Mouse (Mus musculus): ENCODE measurements around the gene Vasn. TPM values are rescaled to one million over a fixed set of nuclear protein-coding genes. Genes with fewer than 3 reads are reported as not detected.
A peak's percentile ranks its signal among the peaks of the same experiment; 100 is the strongest.

The Vasn gene
- total RNA-seq, 1 experiment: 8.7 TPM

- TF ChIP-seq HCFC1 (IDR thresholded peaks at IDR 0.05; ENCODE audit: borderline replicate concordance, insufficient read depth, low read length): no peak
- TF ChIP-seq CHD2 (IDR thresholded peaks at IDR 0.05; ENCODE audit: low read depth, low read length): no peak
- no peak for TF ChIP-seq ZC3H11A (IDR thresholded peaks at IDR 0.05; ENCODE audit: borderline replicate concordance, low read depth, low read length)
- no peak for TF ChIP-seq ZNF384 (IDR thresholded peaks at IDR 0.05; ENCODE audit: low read depth, low read length)
- no peak for TF ChIP-seq MAFK (IDR thresholded peaks at IDR 0.05; ENCODE audit: insufficient read depth, low read depth, low read length)
- in situ Hi-C loops (cut with MboI; ENCODE audit: low sequenced_read_pairs in 2 of 2, unreplicated experiment in 2 of 2): no loop called here
- Histone ChIP-seq H3K9ac (ENCODE audit: insufficient read depth, low read depth, low read length, poor library complexity, severe bottlenecking) (no peak overlapping the region), H3K9me3 (ENCODE audit: control insufficient read depth, insufficient read depth, low read depth, low read length) (no peaks in the 10 kb centered on the region), H3K4me1 (ENCODE audit: control insufficient read depth in 2 of 2, insufficient read depth in 2 of 2, low read length in 2 of 2, poor library complexity in 1 of 2) (peaks cover 0 to 13% of the 10 kb centered on the region in 2 experiments; a peak in 2 of 4 replicates), H3K4me3 (ENCODE audit: insufficient read depth in 1 of 2, low read depth in 1 of 2, low read length in 2 of 2, poor library complexity in 1 of 2, severe bottlenecking in 1 of 2) (no peak overlapping the region), H3K27ac (ENCODE audit: insufficient read depth, low read depth, low read length, poor library complexity, severe bottlenecking) (no peak overlapping the region), H3K36me3 (ENCODE audit: control insufficient read depth, insufficient read depth, low read length, poor library complexity, severe bottlenecking) (peaks cover 16% of the 10 kb centered on the region; the same call in 1 of the 2 replicates)
- no peak for DNase-seq (ENCODE audit: low read depth, low spot score)
These were observed 15.6 kb downstream of the Vasn start for GRCm38 (mm10) chr16:4655251-4655734.

GRCm38 (mm10) chr16:4655764-4656570 lies 16.2 kb downstream of the Vasn start:
- no peak overlapping the region for H3K27ac ChIP-seq (ENCODE audit: insufficient read depth, low read depth, low read length, poor library complexity, severe bottlenecking)
- TF ChIP-seq MAFK (IDR thresholded peaks at IDR 0.05; ENCODE audit: insufficient read depth, low read depth, low read length) (no peak), ZC3H11A (IDR thresholded peaks at IDR 0.05; ENCODE audit: borderline replicate concordance, low read depth, low read length) (no peak), ZNF384 (IDR thresholded peaks at IDR 0.05; ENCODE audit: low read depth, low read length) (no peak), CHD2 (IDR thresholded peaks at IDR 0.05; ENCODE audit: low read depth, low read length) (no peak), HCFC1 (IDR thresholded peaks at IDR 0.05; ENCODE audit: borderline replicate concordance, insufficient read depth, low read length) (no peak)

GRCm38 (mm10) chr16:4656571-4657081 lies 16.9 kb downstream of the Vasn start:
- Histone ChIP-seq H3K9ac (ENCODE audit: insufficient read depth, low read depth, low read length, poor library complexity, severe bottlenecking) (0 out of 2 replicates have a peak overlapping the region, but pooled peaks have one; percentile 2), H3K27ac (ENCODE audit: insufficient read depth, low read depth, low read length, poor library complexity, severe bottlenecking) (no peak overlapping the region), H3K4me1 (ENCODE audit: control insufficient read depth in 2 of 2, insufficient read depth in 2 of 2, low read length in 2 of 2, poor library complexity in 1 of 2) (peaks cover 0 to 13% of the 10 kb centered on the region in 2 experiments; a peak in 2 of 4 replicates), H3K4me3 (ENCODE audit: insufficient read depth in 1 of 2, low read depth in 1 of 2, low read length in 2 of 2, poor library complexity in 1 of 2, severe bottlenecking in 1 of 2) (peak overlapping the region in 1 of 2 experiments; percentile 32; a peak in 2 of 4 replicates), H3K36me3 (ENCODE audit: control insufficient read depth, insufficient read depth, low read length, poor library complexity, severe bottlenecking) (peaks cover 14% of the 10 kb centered on the region; the same call in 1 of the 2 replicates), H3K9me3 (ENCODE audit: control insufficient read depth, insufficient read depth, low read depth, low read length) (no peaks in the 10 kb centered on the region)
- no peak for TF ChIP-seq ZNF384 (IDR thresholded peaks at IDR 0.05; ENCODE audit: low read depth, low read length)
- TF ChIP-seq CHD2 (IDR thresholded peaks at IDR 0.05; ENCODE audit: low read depth, low read length): no peak
- TF ChIP-seq ZC3H11A (IDR thresholded peaks at IDR 0.05; ENCODE audit: borderline replicate concordance, low read depth, low read length): no peak
- TF ChIP-seq MAFK (IDR thresholded peaks at IDR 0.05; ENCODE audit: insufficient read depth, low read depth, low read length): no peak
- TF ChIP-seq HCFC1 (IDR thresholded peaks at IDR 0.05; ENCODE audit: borderline replicate concordance, insufficient read depth, low read length): no peak
- in situ Hi-C loops (cut with MboI; ENCODE audit: low sequenced_read_pairs in 2 of 2, unreplicated experiment in 2 of 2): no loop called here
- DNase-seq (ENCODE audit: low read depth, low spot score): no peak

More at GRCm38 (mm10) chr16:4655764-4656570, 16.2 kb downstream of the Vasn start:
- no peaks in the 10 kb centered on the region for H3K9me3 ChIP-seq (ENCODE audit: control insufficient read depth, insufficient read depth, low read depth, low read length)
- H3K36me3 ChIP-seq (ENCODE audit: control insufficient read depth, insufficient read depth, low read length, poor library complexity, severe bottlenecking): peaks cover 16% of the 10 kb centered on the region; the same call in 1 of the 2 replicates
- in situ Hi-C loops (cut with MboI; ENCODE audit: low sequenced_read_pairs in 2 of 2, unreplicated experiment in 2 of 2): no loop called here
- H3K4me1 ChIP-seq (ENCODE audit: control insufficient read depth in 2 of 2, insufficient read depth in 2 of 2, low read length in 2 of 2, poor library complexity in 1 of 2): peaks cover 0 to 13% of the 10 kb centered on the region in 2 experiments; a peak in 2 of 4 replicates
- H3K4me3 ChIP-seq (ENCODE audit: insufficient read depth in 1 of 2, low read depth in 1 of 2, low read length in 2 of 2, poor library complexity in 1 of 2, severe bottlenecking in 1 of 2): peak overlapping the region in 1 of 2 experiments; percentile 32; a peak in 2 of 4 replicates
- 0 out of 2 replicates have a peak overlapping the region, but pooled peaks have one; percentile 2 for H3K9ac ChIP-seq (ENCODE audit: insufficient read depth, low read depth, low read length, poor library complexity, severe bottlenecking)
- no peak for DNase-seq (ENCODE audit: low read depth, low spot score)

GRCm38 (mm10) chr16:4658781-4659245 lies 19.1 kb downstream of the Vasn start:
- H3K4me3 ChIP-seq (ENCODE audit: insufficient read depth in 1 of 2, low read depth in 1 of 2, low read length in 2 of 2, poor library complexity in 1 of 2, severe bottlenecking in 1 of 2): no peak overlapping the region
- H3K27ac ChIP-seq (ENCODE audit: insufficient read depth, low read depth, low read length, poor library complexity, severe bottlenecking): peak overlapping the region; percentile 50
- no peak for DNase-seq (ENCODE audit: low read depth, low spot score)
- TF ChIP-seq ZC3H11A (IDR thresholded peaks at IDR 0.05; ENCODE audit: borderline replicate concordance, low read depth, low read length) (no peak), ZNF384 (IDR thresholded peaks at IDR 0.05; ENCODE audit: low read depth, low read length) (no peak), HCFC1 (IDR thresholded peaks at IDR 0.05; ENCODE audit: borderline replicate concordance, insufficient read depth, low read length) (no peak), CHD2 (IDR thresholded peaks at IDR 0.05; ENCODE audit: low read depth, low read length) (no peak), MAFK (IDR thresholded peaks at IDR 0.05; ENCODE audit: insufficient read depth, low read depth, low read length) (no peak)
- H3K4me1 ChIP-seq (ENCODE audit: control insufficient read depth in 2 of 2, insufficient read depth in 2 of 2, low read length in 2 of 2, poor library complexity in 1 of 2): peaks cover 0 to 16% of the 10 kb centered on the region in 2 experiments; a peak in 2 of 4 replicates
- in situ Hi-C loops (cut with MboI; ENCODE audit: low sequenced_read_pairs in 2 of 2, unreplicated experiment in 2 of 2): no loop called here
- H3K9ac ChIP-seq (ENCODE audit: insufficient read depth, low read depth, low read length, poor library complexity, severe bottlenecking): peak overlapping the region; percentile 48; the same call in 1 of the 2 replicates
- no peaks in the 10 kb centered on the region for H3K9me3 ChIP-seq (ENCODE audit: control insufficient read depth, insufficient read depth, low read depth, low read length)
- H3K36me3 ChIP-seq (ENCODE audit: control insufficient read depth, insufficient read depth, low read length, poor library complexity, severe bottlenecking): peaks cover 8% of the 10 kb centered on the region; the same call in 1 of the 2 replicates

Data from ES-E14 (cell line).